Mouse (Mus musculus) myocyte (in vitro differentiated cells): ENCODE results near the gene Tmem274. TPM values are rescaled to one million over a fixed set of nuclear protein-coding genes. Genes with fewer than 3 reads are reported as not detected.

Source experiments
- H3K27me3 ChIP-seq: one replicate; pipeline ENCODE4 v1.6.1; 2011; ENCODE audit not compliant: control insufficient read depth, insufficient read depth, insufficient read length
- H3K36me3 ChIP-seq: one replicate; pipeline ENCODE4 v1.6.1; 2011; ENCODE audit not compliant: control insufficient read depth, insufficient read depth
- H3K4me2 ChIP-seq: one replicate; pipeline ENCODE4 v1.6.1; 2011; ENCODE audit warnings: low read depth, control low read depth
- H3K4me3 ChIP-seq: one replicate; pipeline ENCODE4 v1.5.1; 2011; ENCODE audit warnings: mild to moderate bottlenecking, control low read depth, moderate library complexity
- H3K79me2 ChIP-seq: one replicate; pipeline ENCODE4 v1.6.1; 2011; ENCODE audit not compliant: control insufficient read depth, insufficient read depth
- H3ac ChIP-seq: one replicate; pipeline ENCODE4 v1.6.1; 2011; ENCODE audit not compliant: control insufficient read depth, insufficient read length
- CEBPB ChIP-seq: IDR thresholded peaks from 2 replicates; pipeline ENCODE4 v1.6.1; 2011; ENCODE audit warnings: mild to moderate bottlenecking, moderate library complexity; ENCODE audit not compliant: poor library complexity, insufficient read depth, severe bottlenecking
- E2F4 ChIP-seq: IDR thresholded peaks from one replicate; pipeline ENCODE4 v1.6.1; 2011; ENCODE audit warnings: mild to moderate bottlenecking, control low read depth, moderate library complexity; ENCODE audit not compliant: insufficient read depth
- MAX ChIP-seq: IDR thresholded peaks from one replicate; pipeline ENCODE4 v1.6.1; 2011; ENCODE audit warnings: low read depth, mild to moderate bottlenecking, control low read depth
- MYOD1 ChIP-seq, 3 experiments: IDR thresholded peaks; one replicate each; pipeline ENCODE4 v1.6.1; 2011; ENCODE audit warnings: control low read depth in 2 of 3, low read depth in 2 of 3, mild to moderate bottlenecking in 2 of 3, moderate library complexity in 1 of 3; ENCODE audit not compliant: insufficient read length in 2 of 3, control insufficient read depth in 1 of 3
- MYOG ChIP-seq, 3 experiments: IDR thresholded peaks; one replicate each; pipeline ENCODE4 v1.6.1; 2011; ENCODE audit warnings: control low read depth in 2 of 3, low read depth in 2 of 3, mild to moderate bottlenecking in 2 of 3; ENCODE audit not compliant: insufficient read length in 2 of 3, control insufficient read depth in 1 of 3, insufficient read depth in 1 of 3
- POLR2A ChIP-seq: IDR thresholded peaks from one replicate; pipeline ENCODE4 v1.6.1; 2011; ENCODE audit warnings: low read depth, mild to moderate bottlenecking, control low read depth, moderate library complexity; ENCODE audit not compliant: insufficient read length
- POLR2AphosphoS2 ChIP-seq: IDR thresholded peaks from one replicate; pipeline ENCODE4 v1.6.1; 2011; ENCODE audit warnings: low read depth, control low read depth; ENCODE audit not compliant: insufficient read length
- REST ChIP-seq: IDR thresholded peaks from one replicate; pipeline ENCODE4 v1.6.1; 2011; ENCODE audit warnings: mild to moderate bottlenecking, control low read depth, moderate library complexity; ENCODE audit not compliant: insufficient read depth, insufficient read length
- SRF ChIP-seq: IDR thresholded peaks from one replicate; pipeline ENCODE4 v1.6.1; 2011; ENCODE audit warnings: low read depth; ENCODE audit not compliant: control insufficient read depth, insufficient read length
- TCF12 ChIP-seq: IDR thresholded peaks from one replicate; pipeline ENCODE4 v1.6.1; 2011; ENCODE audit warnings: mild to moderate bottlenecking, control low read depth; ENCODE audit not compliant: poor library complexity, insufficient read depth, severe bottlenecking
- TCF3 ChIP-seq: IDR thresholded peaks from one replicate; pipeline ENCODE4 v1.6.1; 2011; ENCODE audit warnings: low read depth, control low read depth; ENCODE audit not compliant: insufficient read length
- USF1 ChIP-seq: IDR thresholded peaks from one replicate; pipeline ENCODE4 v1.6.1; 2011; ENCODE audit warnings: low read depth, mild to moderate bottlenecking, control low read depth, moderate library complexity
- polyA plus RNA-seq: library from polyadenylated mRNA; unstranded; fragments of >200 nt; fragmentation: generic; extraction: Trizol; gene quantifications from one replicate; pipeline ENCODE4 v1.2.1, GENCODE M21; 2012; ENCODE audit warnings: missing spikeins

Tmem274 gene
- polyA plus RNA-seq, 1 experiment: not detected

DNA sequence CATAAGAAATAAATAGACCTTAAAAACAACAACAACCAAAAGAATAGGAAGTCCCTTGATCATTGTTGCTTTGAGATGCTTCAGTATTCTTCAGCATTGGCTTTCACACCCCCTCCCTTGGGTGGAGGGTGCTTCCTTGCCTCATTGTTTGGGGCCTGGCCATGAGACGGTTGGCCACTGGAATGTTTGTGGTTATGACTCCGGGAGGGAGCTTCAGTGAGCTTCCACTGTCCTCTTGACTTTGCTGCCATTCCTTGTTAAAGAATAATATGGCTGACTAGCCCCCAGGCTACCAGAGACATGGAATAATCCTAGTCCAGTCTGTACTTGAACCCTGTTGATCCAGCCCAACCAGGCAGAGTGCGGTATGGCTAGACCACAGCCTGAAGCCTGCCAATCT is 29.7 kb downstream of the Tmem274 start:
- H3K79me2 ChIP-seq: no peaks in the 10 kb centered on the region
- no peak for TF ChIP-seq POLR2A
- no peak for TF ChIP-seq REST
- TF ChIP-seq TCF3: no peak
- no peak for TF ChIP-seq MYOG (IDR thresholded peaks at IDR 0.05; ENCODE audit: control insufficient read depth in 1 of 3, insufficient read depth in 1 of 3, insufficient read length in 2 of 3, low read depth in 2 of 3)
- no peak for TF ChIP-seq MAX
- TF ChIP-seq POLR2AphosphoS2: no peak
- TF ChIP-seq E2F4: no peak
- no peak for TF ChIP-seq USF1
- no peak overlapping the region for H3ac ChIP-seq
- H3K4me3 ChIP-seq: no peak overlapping the region
- no peaks in the 10 kb centered on the region for H3K36me3 ChIP-seq
- peak overlapping the region; percentile 70 for H3K4me2 ChIP-seq
- H3K27me3 ChIP-seq: no peaks in the 10 kb centered on the region

- Histone ChIP-seq H3ac (no peak overlapping the region), H3K27me3 (no peaks in the 10 kb centered on the region), H3K36me3 (no peaks in the 10 kb centered on the region), H3K79me2 (no peaks in the 10 kb centered on the region), H3K4me2 (no peak overlapping the region), H3K4me3 (no peak overlapping the region)
- TF ChIP-seq USF1: no peak
- no peak for TF ChIP-seq REST
- no peak for TF ChIP-seq TCF3
- no peak for TF ChIP-seq MAX
- no peak for TF ChIP-seq CEBPB
- no peak for TF ChIP-seq POLR2AphosphoS2
- no peak for TF ChIP-seq POLR2A
- TF ChIP-seq E2F4: no peak
- TF ChIP-seq MYOD1 (IDR thresholded peaks at IDR 0.05; ENCODE audit: control insufficient read depth in 1 of 3, insufficient read length in 2 of 3, low read depth in 2 of 3): no peak
- TF ChIP-seq SRF: no peak
- TF ChIP-seq TCF12: no peak
- TF ChIP-seq MYOG (IDR thresholded peaks at IDR 0.05; ENCODE audit: control insufficient read depth in 1 of 3, insufficient read depth in 1 of 3, insufficient read length in 2 of 3, low read depth in 2 of 3): no peak
These were observed 34.1 kb downstream of the Tmem274 start for GRCm38 (mm10) chr4:149511221-149511646.

GRCm38 (mm10) chr4:149512072-149512471 is 34.9 kb downstream of the Tmem274 start:
- Histone ChIP-seq H3K4me3 (no peak overlapping the region), H3K4me2 (no peak overlapping the region), H3K79me2 (no peaks in the 10 kb centered on the region), H3K27me3 (no peaks in the 10 kb centered on the region), H3ac (no peak overlapping the region), H3K36me3 (no peaks in the 10 kb centered on the region)
- TF ChIP-seq MYOG (IDR thresholded peaks at IDR 0.05; ENCODE audit: control insufficient read depth in 1 of 3, insufficient read depth in 1 of 3, insufficient read length in 2 of 3, low read depth in 2 of 3): no peak

- H3K4me2 ChIP-seq: no peak overlapping the region
- H3K27me3 ChIP-seq: no peaks in the 10 kb centered on the region
- no peak for TF ChIP-seq TCF3
- no peak for TF ChIP-seq POLR2A
- no peak for TF ChIP-seq REST
- TF ChIP-seq USF1: no peak
- no peak for TF ChIP-seq MYOD1 (IDR thresholded peaks at IDR 0.05; ENCODE audit: control insufficient read depth in 1 of 3, insufficient read length in 2 of 3, low read depth in 2 of 3)
- TF ChIP-seq E2F4: no peak
- TF ChIP-seq CEBPB: no peak
- no peak for TF ChIP-seq MAX
- no peak for TF ChIP-seq POLR2AphosphoS2
- no peak for TF ChIP-seq SRF
- TF ChIP-seq TCF12: no peak
- TF ChIP-seq MYOG (IDR thresholded peaks at IDR 0.05; ENCODE audit: control insufficient read depth in 1 of 3, insufficient read depth in 1 of 3, insufficient read length in 2 of 3, low read depth in 2 of 3): no peak
- no peak overlapping the region for H3K4me3 ChIP-seq
- H3ac ChIP-seq: no peak overlapping the region
- no peaks in the 10 kb centered on the region for H3K79me2 ChIP-seq
- H3K36me3 ChIP-seq: no peaks in the 10 kb centered on the region
These were observed 38.5 kb downstream of the Tmem274 start for GRCm38 (mm10) chr4:149515706-149516105.

DNA sequence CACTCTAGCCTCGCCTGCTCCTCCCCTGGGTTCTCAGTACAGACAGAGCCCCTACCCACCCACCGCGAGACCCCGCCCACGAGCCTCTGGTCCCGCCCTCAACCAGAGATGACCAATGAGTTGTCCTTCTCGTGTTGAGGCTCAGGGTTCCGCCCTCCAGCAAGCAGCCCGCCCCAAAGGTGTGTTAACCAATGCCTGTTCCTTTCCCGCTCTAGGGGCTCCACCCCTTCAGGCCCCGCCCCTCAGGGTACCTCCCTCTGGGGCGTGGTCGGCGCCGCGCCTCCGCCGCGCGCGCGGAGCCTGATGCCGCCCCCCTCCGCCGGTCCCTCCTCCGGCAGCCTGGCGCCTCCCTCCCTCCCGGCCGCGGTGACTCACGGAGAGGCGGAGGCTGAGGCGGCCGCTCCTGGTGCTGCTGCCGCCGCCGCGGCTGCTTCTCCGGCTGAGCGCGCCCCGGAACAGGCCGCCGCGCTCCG is 40.7 kb downstream of the Tmem274 start, which contains the start of gene Ctnnbip1:
Gene Ctnnbip1, plus strand, starts transcription at position 369 of the 473 bp plus-strand sequence.
- Histone ChIP-seq H3K4me3 (peak within 1 kb of the TSS; percentile 33), H3K79me2 (peaks cover 4% of the 10 kb centered on the region), H3K36me3 (no peaks in the 10 kb centered on the region), H3K4me2 (peak within 1 kb of the TSS; percentile 98), H3ac (peak within 1 kb of the TSS; percentile 8), H3K27me3 (no peaks in the 10 kb centered on the region)
- TF ChIP-seq POLR2A (peak; percentile 80), REST (no peak), POLR2AphosphoS2 (peak; percentile 52), MYOD1 (IDR thresholded peaks at IDR 0.05; ENCODE audit: control insufficient read depth in 1 of 3, insufficient read length in 2 of 3, low read depth in 2 of 3) (no peak), SRF (peak; percentile 44)
